Mouse (Mus musculus) left cerebral cortex, adult 2 months (tissue): ENCODE results near the gene Ogfod3. TPM values are rescaled to one million over a fixed set of nuclear protein-coding genes. Genes with fewer than 3 reads are reported as not detected.

Experiments used
- DNase-seq, 2 experiments: peaks; one replicate each; pipeline ENCODE4 v3.0.0; 2021 to 2022; ENCODE audit warnings: low spot score in 2 of 2, mixed read lengths in 1 of 2; ENCODE audit errors: extremely low spot score in 1 of 2
- H3K27ac ChIP-seq: fragments of 200-600 bp; 2 replicates; pipeline ENCODE4 v1.8.1; 2022
- H3K4me3 ChIP-seq: fragments of 200-600 bp; 2 replicates; pipeline ENCODE4 v1.8.1; 2022
- CTCF ChIP-seq: fragments of 200-600 bp; IDR thresholded peaks from 2 replicates; pipeline ENCODE4 v1.8.1; 2022; ENCODE audit warnings: antibody characterized with exemption, mild to moderate bottlenecking, moderate library complexity
- intact Hi-C: fragments of 180-260 bp; cut with DNase I; formaldehyde crosslinking; loops from one replicate; pipeline ENCODE4 v1.15.1; 2025
- total RNA-seq, 2 experiments: library from RNA; stranded (reverse); gene quantifications; 2 replicates each; pipeline ENCODE4 v1.2.3; 2021

Gene Ogfod3
- total RNA-seq, 2 experiments from 2014 or later = 7.2 TPM

- Histone ChIP-seq H3K4me3 (peak within 1 kb of the TSS; percentile 94), H3K27ac (peak within 1 kb of the TSS; percentile 86)
- peak; percentile 63 to 67 for DNase-seq
- peak; percentile 33 for TF ChIP-seq CTCF
- intact Hi-C loops = no loop called here
These were observed 24.5 kb upstream of the Ogfod3 start, which contains the start of gene Cybc1 for GRCm38 (mm10) chr11:121229018-121229439. TSS of gene Cybc1 (minus strand) at chr11:121229322.

GRCm38 (mm10) chr11:121228129-121229017 is 23.9 kb upstream of the Ogfod3 start:
- H3K27ac ChIP-seq = peak overlapping the region; percentile 86
- H3K4me3 ChIP-seq = peak overlapping the region; percentile 94
- intact Hi-C loops = no loop called here
- no peak for TF ChIP-seq CTCF
- DNase-seq = no peak

- no peak for DNase-seq
- Histone ChIP-seq H3K4me3 (no peak overlapping the region), H3K27ac (no peak overlapping the region)
- no peak for TF ChIP-seq CTCF
- intact Hi-C loops = no loop called here
These were observed 17.0 kb upstream of the Ogfod3 start for GRCm38 (mm10) chr11:121221321-121222010.

GRCm38 (mm10) chr11:121220771-121221170 is 16.3 kb upstream of the Ogfod3 start:
- Histone ChIP-seq H3K27ac (no peak overlapping the region), H3K4me3 (no peak overlapping the region)
- DNase-seq = no peak
- intact Hi-C loops = no loop called here
- TF ChIP-seq CTCF = no peak

- no peak for TF ChIP-seq CTCF
- H3K27ac ChIP-seq = no peak overlapping the region
- DNase-seq = no peak
- intact Hi-C loops = no loop called here
- no peak overlapping the region for H3K4me3 ChIP-seq
These were observed 15.3 kb upstream of the Ogfod3 start for GRCm38 (mm10) chr11:121219776-121220175.

GRCm38 (mm10) chr11:121216831-121217230 is 12.3 kb upstream of the Ogfod3 start:
- DNase-seq = no peak
- Histone ChIP-seq H3K4me3 (no peak overlapping the region), H3K27ac (no peak overlapping the region)
- TF ChIP-seq CTCF = no peak
- intact Hi-C loops = no loop called here

GRCm38 (mm10) chr11:121203859-121204160 is 701 bp downstream of the Ogfod3 start:
- intact Hi-C loops = no loop called here
- no peak for DNase-seq
- Histone ChIP-seq H3K27ac (peak overlapping the region; percentile 47), H3K4me3 (peak overlapping the region; percentile 93)
- no peak for TF ChIP-seq CTCF

- DNase-seq = no peak
- Histone ChIP-seq H3K4me3 (no peak overlapping the region), H3K27ac (no peak overlapping the region)
- intact Hi-C loops = no loop called here
- TF ChIP-seq CTCF = peak; percentile 59
These were observed 2.9 kb downstream of the Ogfod3 start for GRCm38 (mm10) chr11:121201436-121202198.

- H3K27ac ChIP-seq = no peak overlapping the region
- no peak for DNase-seq
- intact Hi-C loops = no loop called here
- no peak overlapping the region for H3K4me3 ChIP-seq
- TF ChIP-seq CTCF = no peak
These were observed 3.7 kb downstream of the Ogfod3 start for GRCm38 (mm10) chr11:121200781-121201180.

GRCm38 (mm10) chr11:121199851-121200250 is 4.7 kb downstream of the Ogfod3 start:
- intact Hi-C loops = no loop called here
- H3K27ac ChIP-seq = no peak overlapping the region
- no peak for TF ChIP-seq CTCF
- DNase-seq = no peak
- no peak overlapping the region for H3K4me3 ChIP-seq

- intact Hi-C loops = no loop called here
- Histone ChIP-seq H3K27ac (no peak overlapping the region), H3K4me3 (no peak overlapping the region)
- no peak for TF ChIP-seq CTCF
- DNase-seq = no peak
These were observed 5.9 kb downstream of the Ogfod3 start for GRCm38 (mm10) chr11:121198622-121199021.

GRCm38 (mm10) chr11:121193415-121193814 is 11.1 kb downstream of the Ogfod3 start:
- no peak for TF ChIP-seq CTCF
- Histone ChIP-seq H3K4me3 (no peak overlapping the region), H3K27ac (no peak overlapping the region)
- DNase-seq = no peak
- intact Hi-C loops = no loop called here
